Mouse (Mus musculus): Measurements from ENCODE around the gene Endog.

Gene Endog

GRCm38 (mm10) chr2:30205629-30206357, 34.5 kb downstream of the Endog start, which contains the start of gene Kyat1:
Gene Kyat1, minus strand, starts transcription at chr2:30205847.
- in situ Hi-C loops (cut with MboI; ENCODE audit: unreplicated experiment in 2 of 2), result no loop called here

- in situ Hi-C loops (cut with MboI; ENCODE audit: unreplicated experiment in 2 of 2), result no loop called here
These were observed 36.1 kb downstream of the Endog start for GRCm38 (mm10) chr2:30207401-30207800.

GRCm38 (mm10) chr2:30207886-30208285, 36.6 kb downstream of the Endog start:
- in situ Hi-C loops (cut with MboI; ENCODE audit: unreplicated experiment in 2 of 2), result no loop called here

GRCm38 (mm10) chr2:30211408-30212168, 40.3 kb downstream of the Endog start:
- in situ Hi-C loops (cut with MboI; ENCODE audit: unreplicated experiment in 2 of 2), result no loop called here

GRCm38 (mm10) chr2:30212169-30212545, 40.9 kb downstream of the Endog start:
- in situ Hi-C loops (cut with MboI; ENCODE audit: unreplicated experiment in 2 of 2), result no loop called here

- in situ Hi-C loops (cut with MboI; ENCODE audit: unreplicated experiment in 2 of 2), result no loop called here
These were observed 41.7 kb downstream of the Endog start for GRCm38 (mm10) chr2:30212951-30213350.

- in situ Hi-C loops (cut with MboI; ENCODE audit: unreplicated experiment in 2 of 2), result no loop called here
These were observed 43.5 kb downstream of the Endog start for GRCm38 (mm10) chr2:30214745-30215144.

GRCm38 (mm10) chr2:30215493-30215892, 44.2 kb downstream of the Endog start:
- in situ Hi-C loops (cut with MboI; ENCODE audit: unreplicated experiment in 2 of 2), result no loop called here

- in situ Hi-C loops (cut with MboI; ENCODE audit: unreplicated experiment in 2 of 2), result no loop called here
These were observed 45.0 kb downstream of the Endog start for GRCm38 (mm10) chr2:30216293-30216692.

Data from v-Abl transformed pro-B cells (cell line).